Mouse (Mus musculus) kidney, adult 2 months (tissue): ENCODE results near the gene Tbc1d17.

Experiments
- CTCF ChIP-seq: fragments of 200-500 bp; conservative IDR thresholded peaks from 2 replicates; pipeline ENCODE4 v1.5.1; 2011; ENCODE audit warnings: low read depth, mild to moderate bottlenecking, control low read depth, low read length, moderate library complexity, mixed read lengths; ENCODE audit not compliant: insufficient read depth, insufficient read length
- POLR2A ChIP-seq: fragments of 200-500 bp; IDR thresholded peaks from one replicate; pipeline ENCODE4 v1.6.1; 2011; ENCODE audit warnings: low read depth, low read length, control low read depth

DNA sequence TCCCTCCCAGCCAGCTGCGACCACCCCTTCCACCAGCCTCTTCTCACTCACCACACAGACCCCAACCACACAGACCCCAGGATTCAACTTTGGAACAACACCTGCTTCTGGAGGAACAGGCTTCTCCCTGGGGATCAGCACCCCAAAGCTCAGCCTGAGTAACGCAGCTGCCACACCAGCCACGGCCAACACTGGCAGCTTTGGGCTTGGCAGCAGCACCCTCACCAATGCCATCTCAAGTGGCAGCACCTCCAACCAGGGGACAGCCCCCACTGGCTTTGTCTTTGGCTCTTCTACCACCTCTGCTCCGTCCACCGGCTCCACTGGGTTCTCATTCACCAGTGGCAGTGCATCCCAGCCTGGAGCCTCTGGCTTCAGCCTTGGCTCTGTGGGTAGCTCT lies 20.2 kb downstream of the Tbc1d17 start:
- TF ChIP-seq CTCF, result no peak
- TF ChIP-seq POLR2A, result no peak
